Mouse (Mus musculus) lung, embryonic 15.5 days (tissue): ENCODE results near the gene Nr1d1. TPM values are rescaled to one million over a fixed set of nuclear protein-coding genes. Genes with fewer than 3 reads are reported as not detected.

Experiments
- ATAC-seq: fragments of 200-750 bp; cut with Nextera tagmentation; 2 replicates; pipeline ENCODE4 v1.8.0; 2017; ENCODE audit warnings: moderate number of reproducible peaks, borderline replicate concordance; ENCODE audit not compliant: low FRiP score, low TSS enrichment; ENCODE audit errors: extremely low read depth
- H3K27ac ChIP-seq: fragments of 300-500 bp; sonication (generic); 2 replicates; pipeline ENCODE4 v1.5.1; 2015; ENCODE audit warnings: moderate library complexity, mild to moderate bottlenecking, inconsistent platforms
- H3K27me3 ChIP-seq: fragments of 300-500 bp; sonication (generic); 2 replicates; pipeline ENCODE4 v1.6.1; 2015; ENCODE audit warnings: inconsistent platforms
- H3K36me3 ChIP-seq: fragments of 300-500 bp; sonication (generic); 2 replicates; pipeline ENCODE4 v1.6.1; 2015; ENCODE audit warnings: inconsistent platforms
- H3K4me1 ChIP-seq: fragments of 300-500 bp; sonication (generic); 2 replicates; pipeline ENCODE4 v1.6.1; 2015; ENCODE audit warnings: inconsistent platforms
- H3K4me2 ChIP-seq: fragments of 300-500 bp; sonication (generic); 2 replicates; pipeline ENCODE4 v1.6.1; 2015; ENCODE audit warnings: inconsistent platforms, mild to moderate bottlenecking, moderate library complexity
- H3K4me3 ChIP-seq: fragments of 300-500 bp; sonication (generic); 2 replicates; pipeline ENCODE4 v1.5.1; 2015; ENCODE audit warnings: mild to moderate bottlenecking, inconsistent platforms
- H3K9ac ChIP-seq: fragments of 300-500 bp; sonication (generic); 2 replicates; pipeline ENCODE4 v1.6.1; 2015; ENCODE audit warnings: inconsistent platforms
- H3K9me3 ChIP-seq: fragments of 300-500 bp; sonication (generic); 2 replicates; pipeline ENCODE4 v1.6.1; 2016; ENCODE audit warnings: inconsistent platforms
- WGBS: fragments of 180-500 bp; shearing (Covaris S2); methylation state at CpG from one replicate; pipeline ENCODE4 v1.1.7; 2015; 5-methylcytosine and 5-hydroxymethylcytosine counted together
- polyA plus RNA-seq: library from polyadenylated mRNA; unstranded; fragments of >200 nt; fragmentation: Nextera tagmentation; extraction: Ambion mirVana; gene quantifications from 2 replicates; pipeline ENCODE4 v1.2.1, GENCODE M21; 2015

The Nr1d1 gene
- polyA plus RNA-seq, 1 experiment from 2014 or later, result 1.5 TPM

DNA sequence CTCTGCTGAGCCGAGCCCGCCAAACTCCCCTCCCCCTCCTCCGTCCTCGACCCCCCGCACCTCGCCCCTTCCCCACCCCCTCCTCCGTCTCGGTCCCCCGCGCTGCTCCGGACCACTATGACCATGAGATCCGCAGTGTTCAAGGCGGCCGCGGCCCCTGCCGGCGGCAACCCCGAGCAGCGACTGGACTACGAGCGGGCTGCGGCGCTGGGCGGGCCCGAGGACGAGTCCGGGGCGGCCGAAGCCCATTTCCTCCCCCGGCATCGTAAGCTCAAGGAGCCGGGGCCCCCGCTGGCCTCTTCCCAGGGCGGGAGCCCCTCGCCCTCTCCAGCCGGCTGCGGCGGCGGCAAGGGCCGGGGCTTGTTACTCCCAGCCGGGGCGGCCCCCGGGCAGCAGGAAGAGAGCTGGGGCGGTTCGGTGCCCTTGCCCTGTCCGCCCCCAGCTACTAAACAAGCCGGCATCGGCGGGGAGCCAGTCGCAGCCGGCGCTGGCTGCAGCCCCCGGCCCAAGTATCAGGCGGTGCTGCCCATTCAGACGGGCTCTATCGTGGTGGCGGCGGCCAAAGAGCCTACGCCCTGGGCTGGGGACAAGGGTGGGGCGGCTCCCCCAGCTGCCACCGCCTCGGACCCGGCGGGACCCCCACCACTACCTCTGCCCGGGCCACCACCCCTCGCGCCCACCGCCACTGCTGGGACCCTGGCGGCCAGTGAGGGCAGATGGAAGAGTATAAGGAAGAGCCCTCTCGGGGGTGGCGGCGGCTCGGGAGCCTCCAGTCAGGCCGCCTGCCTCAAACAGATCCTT is 20.8 kb upstream of the Nr1d1 start:
- under 1% methylated on average over 42 of the region's 74 CpGs for WGBS
- H3K4me2 ChIP-seq, result peak overlapping the region; percentile 84
- H3K4me1 ChIP-seq, result peaks cover 34% of the 10 kb centered on the region
- peak overlapping the region; percentile 100 for H3K27ac ChIP-seq
- H3K9ac ChIP-seq, result peak overlapping the region; percentile 97
- no peaks in the 10 kb centered on the region for H3K9me3 ChIP-seq
- peak; percentile 55; the same call in 1 of the 2 replicates for ATAC-seq
- no peaks in the 10 kb centered on the region for H3K27me3 ChIP-seq
- H3K36me3 ChIP-seq, result peaks cover 24% of the 10 kb centered on the region
- H3K4me3 ChIP-seq, result peak overlapping the region; percentile 81

DNA sequence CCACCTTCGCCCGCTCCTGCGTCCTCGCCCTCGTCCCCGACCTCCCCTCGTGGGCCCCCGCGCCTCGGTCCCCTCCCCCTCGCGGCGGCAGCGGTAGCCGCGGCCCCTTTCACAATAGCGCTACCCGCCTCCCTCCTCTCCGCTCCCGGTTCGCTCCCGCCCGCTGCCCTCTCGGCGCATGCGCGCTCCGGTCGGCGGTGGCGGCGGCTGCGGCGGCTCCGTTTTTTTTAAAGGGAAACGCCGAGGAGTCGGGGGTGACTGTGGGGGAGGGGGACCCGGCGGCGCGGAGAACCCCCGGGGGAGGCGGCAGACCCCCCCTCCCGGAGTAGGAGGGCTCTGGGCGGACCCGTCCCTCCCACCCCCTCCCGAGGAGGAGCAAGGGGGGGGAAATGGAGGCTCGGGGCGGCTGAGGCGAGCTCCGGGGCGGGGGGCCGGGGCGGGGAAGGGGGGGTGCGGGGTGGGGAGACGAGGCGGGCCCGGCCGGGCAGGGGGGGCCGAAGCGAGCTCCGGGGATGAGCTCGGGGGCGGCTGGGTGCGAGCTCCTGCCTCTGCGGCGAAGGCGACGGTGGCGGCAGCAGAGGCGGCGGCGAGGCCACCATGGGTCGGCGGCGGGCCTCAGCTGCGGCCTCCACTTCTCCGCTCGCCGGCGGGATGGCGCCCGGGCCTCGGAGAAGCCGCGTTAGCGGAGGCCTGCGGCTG is 20.0 kb upstream of the Nr1d1 start, which contains the start of gene Msl1:
Gene Msl1, plus strand, starts transcription at position 502 of the 699 bp plus-strand sequence.
- Histone ChIP-seq H3K27ac (peak within 1 kb of the TSS; percentile 100), H3K4me2 (peak within 1 kb of the TSS; percentile 84), H3K36me3 (peaks cover 16% of the 10 kb centered on the region), H3K27me3 (no peaks in the 10 kb centered on the region), H3K9ac (peak within 1 kb of the TSS; percentile 97), H3K4me1 (peaks cover 34% of the 10 kb centered on the region), H3K9me3 (no peaks in the 10 kb centered on the region), H3K4me3 (peak within 1 kb of the TSS; percentile 81)
- under 1% methylated on average over 56 of the region's 89 CpGs for WGBS
- peak; percentile 75 for ATAC-seq

DNA sequence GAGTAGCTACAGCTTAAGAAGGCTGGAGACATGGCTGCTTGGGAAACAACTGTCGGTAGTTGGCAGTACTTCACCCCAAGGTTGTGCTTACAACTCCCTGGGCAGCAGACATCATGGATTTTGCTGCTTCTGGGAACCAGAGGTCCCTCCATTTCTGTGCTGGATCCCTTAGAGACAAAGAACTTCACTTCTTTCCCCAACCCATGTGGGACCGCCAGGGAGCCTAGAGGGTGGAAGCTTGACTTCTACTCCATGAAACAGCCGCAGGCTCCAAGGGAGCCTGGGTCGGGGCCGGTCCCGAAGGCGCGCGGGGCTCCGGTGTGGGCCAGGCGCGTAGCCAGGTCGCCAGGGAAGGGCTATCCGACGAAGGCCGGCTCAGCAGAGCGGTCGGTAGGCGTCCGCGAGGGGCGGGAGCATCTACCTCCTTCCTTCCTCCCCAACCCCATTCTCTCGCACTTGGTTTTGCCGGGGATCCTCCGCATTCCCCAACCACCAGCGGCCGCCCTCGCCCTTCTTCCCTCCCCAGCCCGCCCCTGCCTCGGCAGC is 19.4 kb upstream of the Nr1d1 start:
- WGBS, result under 1% methylated on average over 26 of the region's 30 CpGs
- Histone ChIP-seq H3K27me3 (no peaks in the 10 kb centered on the region), H3K9me3 (no peaks in the 10 kb centered on the region)

DNA sequence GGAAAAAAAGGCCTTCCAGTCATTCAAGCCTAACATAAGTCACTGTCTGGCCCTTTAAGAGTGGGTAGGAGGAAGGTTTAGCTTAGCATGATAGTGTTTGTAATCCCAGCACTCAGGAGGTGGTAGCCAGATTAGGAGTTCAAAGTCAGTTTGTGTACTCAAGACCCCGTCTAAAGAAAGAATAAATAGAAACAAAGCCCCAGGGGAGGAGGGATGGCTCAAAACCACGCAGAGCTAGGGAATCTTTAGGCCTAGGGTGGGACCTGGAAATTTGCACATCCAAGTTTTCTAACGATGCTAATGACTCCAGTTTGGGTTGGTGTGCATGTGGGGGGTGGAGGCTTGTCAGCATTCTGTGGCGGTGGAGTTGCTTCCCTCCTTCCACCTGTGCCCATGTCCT is 16.9 kb upstream of the Nr1d1 start:
- H3K4me3 ChIP-seq, result no peak overlapping the region
- H3K9ac ChIP-seq, result no peak overlapping the region
- no peak for ATAC-seq
- H3K27me3 ChIP-seq, result no peaks in the 10 kb centered on the region
- no peak overlapping the region for H3K4me2 ChIP-seq
- H3K4me1 ChIP-seq, result peaks cover 36% of the 10 kb centered on the region
- no peaks in the 10 kb centered on the region for H3K9me3 ChIP-seq
- 13% methylated on average over 4 of the region's 4 CpGs for WGBS
- no peak overlapping the region for H3K27ac ChIP-seq
- no peaks in the 10 kb centered on the region for H3K36me3 ChIP-seq

More for the DNA sequence above, 19.4 kb upstream of the Nr1d1 start:
- peak overlapping the region; percentile 84 for H3K4me2 ChIP-seq
- H3K4me1 ChIP-seq, result peaks cover 40% of the 10 kb centered on the region
- peak overlapping the region; percentile 81 for H3K4me3 ChIP-seq
- peak; percentile 74 for ATAC-seq
- H3K36me3 ChIP-seq, result peaks cover 10% of the 10 kb centered on the region
- H3K27ac ChIP-seq, result peak overlapping the region; percentile 100
- peak overlapping the region; percentile 97 for H3K9ac ChIP-seq

DNA sequence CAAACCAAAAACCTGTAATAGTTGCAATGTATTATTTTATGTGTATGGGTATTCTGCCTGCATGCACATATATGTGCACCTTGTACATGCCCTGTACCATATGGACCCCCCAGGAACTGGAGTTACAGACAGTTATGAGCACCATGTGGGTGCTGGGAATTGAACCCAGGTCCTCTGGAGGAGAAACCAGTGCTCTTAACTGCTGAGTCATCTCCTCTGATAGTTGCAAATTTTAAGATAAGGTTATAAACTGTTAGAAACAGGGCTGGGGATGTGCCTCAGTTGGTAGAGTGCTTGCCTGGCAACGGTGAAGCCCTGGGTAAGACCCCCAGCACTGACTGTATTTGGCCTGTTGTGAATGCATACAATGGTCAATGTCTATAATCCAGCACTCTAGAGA is 16.3 kb upstream of the Nr1d1 start:
- Histone ChIP-seq H3K27me3 (no peaks in the 10 kb centered on the region), H3K4me1 (peaks cover 42% of the 10 kb centered on the region), H3K9me3 (no peaks in the 10 kb centered on the region), H3K27ac (no peak overlapping the region), H3K4me2 (no peak overlapping the region), H3K36me3 (no peaks in the 10 kb centered on the region), H3K9ac (no peak overlapping the region), H3K4me3 (no peak overlapping the region)
- no peak for ATAC-seq
- WGBS, result 73% methylated on average over 1 of the region's 1 CpGs

DNA sequence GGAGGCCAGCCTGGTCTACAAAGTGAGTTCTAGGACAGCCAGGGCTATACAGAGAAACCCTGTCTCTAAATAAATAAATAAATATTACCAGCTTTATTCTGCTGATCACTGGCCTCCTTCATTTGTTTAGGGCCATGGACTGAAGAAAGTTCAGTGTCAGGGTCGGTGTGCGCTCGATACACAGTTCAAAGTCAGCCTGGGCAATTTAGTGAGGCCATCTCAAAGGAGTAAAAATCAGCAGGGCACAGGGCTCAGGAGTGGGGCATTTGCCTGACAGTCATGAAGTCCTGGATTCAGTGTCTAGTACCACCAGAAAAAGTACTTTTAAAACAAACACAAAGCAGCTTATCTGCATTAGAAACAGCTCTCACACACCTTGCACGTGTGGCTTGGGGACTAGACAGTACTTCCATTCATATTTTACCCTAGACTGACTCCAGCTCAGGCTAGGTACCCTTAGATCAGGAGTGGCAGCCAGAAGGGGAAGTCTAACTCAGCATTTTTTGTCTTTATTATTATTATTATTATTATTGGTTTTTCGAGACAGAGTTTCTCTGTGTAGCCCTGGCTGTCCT is 15.6 kb upstream of the Nr1d1 start:
- Histone ChIP-seq H3K27me3 (no peaks in the 10 kb centered on the region), H3K4me2 (no peak overlapping the region), H3K36me3 (no peaks in the 10 kb centered on the region), H3K4me1 (peaks cover 50% of the 10 kb centered on the region), H3K9me3 (no peaks in the 10 kb centered on the region), H3K27ac (no peak overlapping the region), H3K9ac (no peak overlapping the region), H3K4me3 (no peak overlapping the region)
- no peak for ATAC-seq
- WGBS, result 73% methylated on average over 5 of the region's 5 CpGs

DNA sequence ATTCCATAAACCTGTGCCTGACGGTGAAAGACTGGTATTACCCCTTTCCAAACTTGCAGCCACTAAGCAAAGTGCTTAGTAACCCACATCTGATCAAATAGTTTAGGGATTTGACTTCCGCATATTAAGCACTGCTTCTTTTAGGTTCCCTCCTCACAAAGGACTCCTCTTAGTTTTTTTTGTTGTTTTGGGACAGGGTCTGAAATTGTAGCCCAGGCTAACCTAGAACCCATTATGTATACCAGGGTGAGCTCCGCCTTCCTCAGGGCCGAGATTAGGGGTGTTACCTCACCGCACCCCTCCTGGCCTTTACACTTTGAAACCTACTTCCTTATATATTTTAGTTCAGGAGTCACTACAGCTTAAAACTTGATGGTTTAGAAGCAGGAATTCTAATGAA is 14.7 kb upstream of the Nr1d1 start:
- ATAC-seq, result no peak
- Histone ChIP-seq H3K27ac (peak overlapping the region; percentile 86; the same call in 1 of the 2 replicates), H3K4me2 (peak overlapping the region; percentile 93), H3K4me1 (peaks cover 59% of the 10 kb centered on the region), H3K4me3 (peak overlapping the region; percentile 55), H3K9ac (peak overlapping the region; percentile 65), H3K9me3 (no peaks in the 10 kb centered on the region), H3K27me3 (no peaks in the 10 kb centered on the region), H3K36me3 (no peaks in the 10 kb centered on the region)
- WGBS, result 30% methylated on average over 5 of the region's 5 CpGs

DNA sequence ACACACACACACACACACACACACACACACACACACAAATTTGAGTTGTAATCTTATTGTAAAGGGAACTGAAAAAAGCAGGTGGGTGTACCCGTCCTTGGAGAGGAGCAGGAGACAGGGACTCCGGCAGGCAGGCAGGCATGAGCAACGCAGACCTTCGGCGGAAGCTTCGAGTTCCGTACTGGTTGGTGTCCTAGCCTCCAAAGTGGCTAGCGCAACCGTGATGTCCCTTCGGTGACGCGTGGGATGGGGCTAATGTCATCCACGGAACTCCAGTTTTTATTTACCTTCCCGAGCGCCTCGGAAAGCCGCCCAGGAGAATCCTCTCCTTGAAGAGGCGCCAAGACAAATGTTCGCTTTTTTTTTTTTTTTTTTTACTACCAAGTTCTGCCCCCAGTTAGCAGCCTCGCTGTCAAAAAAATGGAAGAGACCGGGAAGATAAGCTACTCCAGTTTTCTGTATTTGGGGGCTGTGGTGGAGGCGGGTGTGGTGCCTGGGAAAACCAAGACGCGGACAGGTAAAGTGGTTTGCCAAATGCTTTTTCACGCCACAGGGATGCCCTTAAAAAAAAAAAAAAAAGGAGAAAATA is 14.2 kb upstream of the Nr1d1 start:
- under 1% methylated on average over 25 of the region's 25 CpGs for WGBS
- Histone ChIP-seq H3K9me3 (no peaks in the 10 kb centered on the region), H3K4me3 (peak overlapping the region; percentile 55), H3K27ac (peak overlapping the region; percentile 86), H3K36me3 (no peaks in the 10 kb centered on the region), H3K4me1 (peaks cover 62% of the 10 kb centered on the region), H3K9ac (peak overlapping the region; percentile 65), H3K4me2 (peak overlapping the region; percentile 93), H3K27me3 (no peaks in the 10 kb centered on the region)
- no peak for ATAC-seq

DNA sequence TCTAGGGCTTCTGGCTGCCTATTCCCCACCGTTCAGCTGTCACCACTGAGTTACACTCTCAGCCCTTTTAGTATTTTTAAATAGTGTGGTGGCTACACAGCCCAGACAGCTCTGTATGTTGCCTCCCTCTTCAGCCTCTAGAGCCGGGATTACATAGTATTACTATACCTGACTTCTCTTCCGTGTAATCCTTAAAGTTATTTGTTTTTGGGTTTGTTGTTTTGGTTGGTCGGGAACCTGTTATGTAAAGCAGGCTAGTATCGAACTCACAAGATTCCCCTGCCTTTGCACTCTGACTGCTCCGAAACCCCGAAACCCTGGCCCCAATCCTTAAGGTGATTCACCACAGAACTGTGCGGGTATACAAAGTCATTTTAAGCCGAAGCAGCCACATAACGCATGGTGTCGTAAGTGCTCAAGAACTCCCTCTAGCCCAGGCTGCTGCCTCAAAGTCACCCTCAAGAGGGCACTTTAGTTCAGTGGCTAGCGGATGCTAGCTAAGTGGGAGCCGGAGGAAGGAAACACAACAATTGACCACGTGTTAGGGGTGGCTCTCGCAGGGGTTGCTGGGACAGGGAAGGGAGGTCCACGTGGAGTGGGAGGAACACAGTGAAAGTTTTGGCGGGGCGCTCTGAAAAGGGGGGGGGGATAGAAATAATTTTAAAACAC is 13.6 kb upstream of the Nr1d1 start:
- peak; percentile 77 for ATAC-seq
- peaks cover 62% of the 10 kb centered on the region for H3K4me1 ChIP-seq
- 9% methylated on average over 18 of the region's 18 CpGs for WGBS

DNA sequence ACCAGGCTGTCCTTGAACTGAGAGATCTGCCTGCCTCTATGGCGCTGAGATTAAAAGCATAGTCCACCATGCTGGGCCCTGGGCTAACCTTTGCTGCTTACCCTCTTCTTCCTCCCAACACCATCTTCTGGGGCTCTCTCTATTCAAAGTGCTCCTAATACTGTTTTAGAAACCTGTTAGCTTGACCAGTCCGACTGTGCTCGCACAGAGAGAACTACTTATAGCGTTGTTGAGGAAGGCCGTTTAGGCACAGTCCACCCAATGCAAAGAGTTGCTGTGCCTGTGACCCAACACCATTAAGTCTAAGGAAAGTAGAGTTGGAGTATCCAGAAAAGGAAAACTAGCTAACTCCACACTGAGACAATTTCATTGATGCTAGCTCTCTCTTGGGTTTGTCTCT is 13.0 kb upstream of the Nr1d1 start:
- WGBS, result 83% methylated on average over 5 of the region's 5 CpGs
- H3K27ac ChIP-seq, result peak overlapping the region; percentile 86; the same call in 1 of the 2 replicates
- no peaks in the 10 kb centered on the region for H3K36me3 ChIP-seq
- no peak for ATAC-seq
- peak overlapping the region; percentile 93; the same call in 1 of the 2 replicates for H3K4me2 ChIP-seq
- H3K9me3 ChIP-seq, result no peaks in the 10 kb centered on the region
- H3K9ac ChIP-seq, result no peak overlapping the region
- no peaks in the 10 kb centered on the region for H3K27me3 ChIP-seq
- peaks cover 63% of the 10 kb centered on the region for H3K4me1 ChIP-seq
- no peak overlapping the region for H3K4me3 ChIP-seq

More for the DNA sequence above, 13.6 kb upstream of the Nr1d1 start:
- Histone ChIP-seq H3K36me3 (no peaks in the 10 kb centered on the region), H3K4me2 (peak overlapping the region; percentile 93), H3K9me3 (no peaks in the 10 kb centered on the region), H3K27ac (peak overlapping the region; percentile 86), H3K9ac (peak overlapping the region; percentile 65; the same call in 1 of the 2 replicates), H3K4me3 (peak overlapping the region; percentile 55), H3K27me3 (no peaks in the 10 kb centered on the region)

DNA sequence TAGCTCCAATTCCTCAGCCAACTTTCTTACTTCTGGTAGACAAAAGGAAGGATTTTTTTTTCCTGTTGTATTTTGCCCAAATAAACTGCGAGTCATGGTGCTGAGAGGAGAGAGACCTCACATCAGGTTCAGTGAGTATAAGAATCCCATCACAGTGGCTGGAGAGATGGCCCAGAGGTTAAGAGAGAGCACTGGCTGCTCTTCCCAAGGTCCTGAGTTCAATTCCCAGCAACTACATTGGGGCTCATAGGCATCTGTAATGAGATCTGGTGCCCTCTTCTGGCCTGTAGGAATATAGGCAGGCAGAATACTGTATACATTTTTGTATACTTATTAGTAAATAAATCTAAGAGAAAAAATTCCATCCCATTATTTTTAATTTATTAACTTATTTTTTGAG is 12.6 kb upstream of the Nr1d1 start:
- Histone ChIP-seq H3K36me3 (no peaks in the 10 kb centered on the region), H3K4me1 (peaks cover 68% of the 10 kb centered on the region), H3K9me3 (no peaks in the 10 kb centered on the region), H3K9ac (no peak overlapping the region), H3K4me2 (no peak overlapping the region), H3K27me3 (no peaks in the 10 kb centered on the region), H3K4me3 (no peak overlapping the region), H3K27ac (peak overlapping the region; percentile 97; the same call in 1 of the 2 replicates)
- 96% methylated on average over 1 of the region's 1 CpGs for WGBS
- no peak for ATAC-seq
